Mouse (Mus musculus): Measurements from ENCODE around the gene Atrx. TPM values are rescaled to one million over a fixed set of nuclear protein-coding genes. Genes with fewer than 3 reads are reported as not detected.
"Not testable (repeated sequence)": the region's sequence is repeated elsewhere in the genome, so short reads cannot be mapped to it uniquely, and the experiment has no call there.

Gene Atrx
- polyA plus RNA-seq, 1 experiment: 41.5 TPM

GRCm38 (mm10) chrX:105926121-105926735 lies 3.0 kb downstream of the Atrx start:
- TF ChIP-seq POLR2A (IDR thresholded peaks at IDR 0.05; ENCODE audit: borderline replicate concordance, extremely low read depth, low read depth, low read length): no peak
- WGBS: 43% methylated on average over 12 of the region's 12 CpGs
- Histone ChIP-seq H3K4me3 (replicated peaks; ENCODE audit: extremely low read depth, low read depth, low read length) (no peak overlapping the region), H3K4me1 (ENCODE audit: control insufficient read depth, insufficient read depth, low read length) (peaks cover 12% of the 10 kb centered on the region)
- no peak for DNase-seq

- peaks cover 10% of the 10 kb centered on the region for H3K4me1 ChIP-seq (ENCODE audit: control insufficient read depth, insufficient read depth, low read length)
- H3K4me3 ChIP-seq (replicated peaks; ENCODE audit: extremely low read depth, low read depth, low read length): no peak overlapping the region
- TF ChIP-seq POLR2A (IDR thresholded peaks at IDR 0.05; ENCODE audit: borderline replicate concordance, extremely low read depth, low read depth, low read length) (no peak), CTCF (IDR thresholded peaks at IDR 0.05; ENCODE audit: insufficient read depth, low read length) (no peak)
- 71% methylated on average over 5 of the region's 5 CpGs for WGBS
- no peak for DNase-seq
Measured at GRCm38 (mm10) chrX:105924326-105925070, 4.7 kb downstream of the Atrx start.

DNA sequence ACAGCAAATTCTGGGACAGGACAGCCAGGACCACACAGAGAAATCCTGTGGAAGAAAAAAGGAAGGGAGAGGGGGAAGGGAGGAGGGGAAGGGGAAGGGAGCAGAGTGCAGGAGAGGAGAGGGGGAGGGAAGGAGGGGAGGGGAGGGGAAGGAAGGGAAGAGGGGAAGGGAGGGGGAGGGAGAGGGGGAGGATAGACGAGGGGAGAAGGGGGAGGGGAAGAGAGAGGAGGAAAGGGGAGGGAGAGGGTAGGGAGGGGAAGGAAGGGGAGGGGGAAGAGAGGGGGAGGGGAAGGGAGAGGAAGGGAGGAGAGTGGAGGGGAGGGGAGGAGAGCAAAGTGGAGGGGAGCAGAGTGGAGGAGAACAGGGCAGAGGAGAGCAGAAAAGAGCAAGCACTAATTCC lies 5.3 kb downstream of the Atrx start:
- TF ChIP-seq CTCF (IDR thresholded peaks at IDR 0.05; ENCODE audit: insufficient read depth, low read length) (no peak), POLR2A (IDR thresholded peaks at IDR 0.05; ENCODE audit: borderline replicate concordance, extremely low read depth, low read depth, low read length) (no peak)
- DNase-seq: no peak
- peaks cover 10% of the 10 kb centered on the region for H3K4me1 ChIP-seq (ENCODE audit: control insufficient read depth, insufficient read depth, low read length)
- no CpG with 5 or more reads among the region's 1 CpGs for WGBS
- no peak overlapping the region for H3K4me3 ChIP-seq (replicated peaks; ENCODE audit: extremely low read depth, low read depth, low read length)

DNA sequence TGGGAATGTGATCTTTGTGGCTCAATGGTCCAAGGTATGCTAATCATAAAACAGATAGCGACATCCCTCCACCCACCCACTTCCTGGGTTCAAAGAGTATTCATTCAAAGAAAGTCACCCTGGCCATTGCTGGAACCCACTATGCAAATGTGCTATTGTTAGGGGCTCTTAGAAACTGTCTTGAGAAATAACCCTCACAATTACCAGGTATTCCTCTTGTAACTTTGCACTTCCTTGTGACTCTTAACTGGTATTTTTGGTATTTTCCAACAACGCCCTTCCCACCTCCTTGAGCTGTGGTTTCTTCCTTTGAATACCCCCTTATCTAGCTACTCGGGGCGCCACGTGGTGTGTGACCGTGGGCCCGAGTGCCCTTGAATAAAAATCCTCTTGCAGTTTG lies 6.2 kb downstream of the Atrx start:
- not testable (repeated sequence) for DNase-seq; H3K4me3 ChIP-seq (replicated peaks; ENCODE audit: extremely low read depth, low read depth, low read length)
- WGBS: 83% methylated on average over 7 of the region's 7 CpGs
- peaks cover 10% of the 10 kb centered on the region for H3K4me1 ChIP-seq (ENCODE audit: control insufficient read depth, insufficient read depth, low read length)

- DNase-seq: no peak
- Histone ChIP-seq H3K4me3 (replicated peaks; ENCODE audit: extremely low read depth, low read depth, low read length) (no peak overlapping the region), H3K4me1 (ENCODE audit: control insufficient read depth, insufficient read depth, low read length) (peaks cover 7% of the 10 kb centered on the region)
- TF ChIP-seq CTCF (IDR thresholded peaks at IDR 0.05; ENCODE audit: insufficient read depth, low read length) (no peak), POLR2A (IDR thresholded peaks at IDR 0.05; ENCODE audit: borderline replicate concordance, extremely low read depth, low read depth, low read length) (no peak)
- WGBS: 79% methylated on average over 2 of the region's 2 CpGs
Measured at GRCm38 (mm10) chrX:105921421-105921820, 7.8 kb downstream of the Atrx start.

GRCm38 (mm10) chrX:105911728-105912127 lies 17.5 kb downstream of the Atrx start:
- Histone ChIP-seq H3K4me3 (replicated peaks; ENCODE audit: extremely low read depth, low read depth, low read length) (no peak overlapping the region), H3K4me1 (ENCODE audit: control insufficient read depth, insufficient read depth, low read length) (peaks cover 6% of the 10 kb centered on the region)
- no peak for DNase-seq
- TF ChIP-seq POLR2A (IDR thresholded peaks at IDR 0.05; ENCODE audit: borderline replicate concordance, extremely low read depth, low read depth, low read length) (no peak), CTCF (IDR thresholded peaks at IDR 0.05; ENCODE audit: insufficient read depth, low read length) (no peak)
- 38% methylated on average over 3 of the region's 3 CpGs for WGBS

DNA sequence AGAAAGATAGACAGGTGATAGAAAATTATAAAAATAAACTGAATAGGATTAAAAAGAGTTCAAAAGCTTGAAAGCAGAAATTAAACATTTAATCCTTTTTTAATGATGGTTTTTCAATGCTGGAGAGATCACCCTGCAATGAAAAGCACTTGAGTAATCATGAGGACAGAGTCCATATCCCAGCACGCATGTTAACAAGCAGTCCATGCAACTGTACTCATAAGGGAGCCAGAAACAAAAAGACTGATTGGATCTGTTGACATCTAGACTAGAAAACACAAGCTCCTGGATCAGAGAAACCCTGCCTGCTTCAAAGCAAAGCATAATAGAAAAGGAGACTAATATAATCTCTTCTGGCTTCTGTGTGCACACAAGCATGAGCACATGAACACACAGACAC lies 27.6 kb downstream of the Atrx start:
- TF ChIP-seq CTCF (IDR thresholded peaks at IDR 0.05; ENCODE audit: insufficient read depth, low read length) (no peak), POLR2A (IDR thresholded peaks at IDR 0.05; ENCODE audit: borderline replicate concordance, extremely low read depth, low read depth, low read length) (no peak)
- DNase-seq: no peak
- Histone ChIP-seq H3K4me3 (replicated peaks; ENCODE audit: extremely low read depth, low read depth, low read length) (no peak overlapping the region), H3K4me1 (ENCODE audit: control insufficient read depth, insufficient read depth, low read length) (no peaks in the 10 kb centered on the region; the same call in 1 of the 2 replicates)
- 52% methylated on average over 1 of the region's 1 CpGs for WGBS

GRCm38 (mm10) chrX:105886921-105887320 lies 42.3 kb downstream of the Atrx start:
- TF ChIP-seq POLR2A (IDR thresholded peaks at IDR 0.05; ENCODE audit: borderline replicate concordance, extremely low read depth, low read depth, low read length) (no peak), CTCF (IDR thresholded peaks at IDR 0.05; ENCODE audit: insufficient read depth, low read length) (no peak)
- WGBS: 64% methylated on average over 2 of the region's 2 CpGs
- Histone ChIP-seq H3K4me1 (ENCODE audit: control insufficient read depth, insufficient read depth, low read length) (peaks cover 3% of the 10 kb centered on the region; the same call in 1 of the 2 replicates), H3K4me3 (replicated peaks; ENCODE audit: extremely low read depth, low read depth, low read length) (no peak overlapping the region)
- no peak for DNase-seq

- WGBS: 80% methylated on average over 5 of the region's 5 CpGs
- TF ChIP-seq POLR2A (IDR thresholded peaks at IDR 0.05; ENCODE audit: borderline replicate concordance, extremely low read depth, low read depth, low read length) (no peak), CTCF (IDR thresholded peaks at IDR 0.05; ENCODE audit: insufficient read depth, low read length) (peak; percentile 44)
- Histone ChIP-seq H3K4me3 (replicated peaks; ENCODE audit: extremely low read depth, low read depth, low read length) (no peak overlapping the region), H3K4me1 (ENCODE audit: control insufficient read depth, insufficient read depth, low read length) (no peaks in the 10 kb centered on the region)
- DNase-seq: no peak
Measured at GRCm38 (mm10) chrX:105864367-105864766, 64.8 kb downstream of the Atrx start.

- H3K4me3 ChIP-seq (replicated peaks; ENCODE audit: extremely low read depth, low read depth, low read length): no peak overlapping the region
- TF ChIP-seq CTCF (IDR thresholded peaks at IDR 0.05; ENCODE audit: insufficient read depth, low read length) (no peak), POLR2A (IDR thresholded peaks at IDR 0.05; ENCODE audit: borderline replicate concordance, extremely low read depth, low read depth, low read length) (no peak)
- no peaks in the 10 kb centered on the region for H3K4me1 ChIP-seq (ENCODE audit: control insufficient read depth, insufficient read depth, low read length)
- DNase-seq: no peak
- 84% methylated on average over 5 of the region's 5 CpGs for WGBS
Measured at GRCm38 (mm10) chrX:105824462-105824861, 104.7 kb downstream of the Atrx start.
